23 mouse cellular contexts compared by ENCODE assay signal in the genomic region with DNA sequence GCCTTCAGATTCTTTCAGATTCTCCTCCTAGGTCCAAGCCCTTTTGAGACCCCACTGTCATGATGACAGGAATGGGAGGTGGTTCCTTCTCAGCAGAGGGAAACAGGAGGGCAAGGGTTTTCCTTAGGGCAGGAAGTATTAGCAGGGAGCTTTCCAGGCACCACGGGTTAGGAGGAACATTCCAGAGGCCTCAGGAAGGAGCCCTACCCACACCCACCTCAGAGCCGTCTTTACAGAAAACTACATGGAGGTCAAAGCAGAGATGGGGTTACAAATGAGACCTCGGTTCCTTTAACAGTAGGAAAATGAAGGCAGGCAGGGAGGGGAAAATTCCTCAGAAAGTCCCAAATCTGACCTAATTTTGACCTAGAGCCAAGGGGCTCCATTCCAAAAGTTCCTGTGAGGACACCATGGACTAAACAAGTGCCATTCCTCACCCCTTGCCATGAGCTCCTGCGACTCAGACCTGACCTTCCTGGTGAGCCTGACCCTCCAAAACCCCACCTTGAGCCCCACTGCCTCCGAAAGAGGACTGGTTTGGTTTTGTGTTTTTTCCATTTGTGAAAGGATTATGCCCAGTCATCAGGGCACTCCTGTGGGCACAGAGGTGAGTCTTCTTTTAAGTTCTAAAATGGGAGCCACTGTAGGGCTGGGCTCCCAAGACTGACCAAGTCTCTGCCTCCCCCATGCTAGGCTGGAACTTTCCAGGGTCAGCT. TPM values are rescaled to one million over a fixed set of nuclear protein-coding genes. Genes with fewer than 3 reads are reported as not detected.
DNase-seq lines count a peak whose midpoint lies in the region; TF ChIP-seq lines count a peak whose summit lies in the region.
"Had no signal": no experiment of that assay in that cellular context is flagged by ENCODE, and none has a peak within 500 bp of the region (broad histone marks: within the 10 kb centered on the region; RNA-seq: fewer than 3 reads in every experiment).

No protein-coding gene starts in this region.

- H3K4me1 ChIP-seq in cortical plate, adult 2 months (ENCODE audit: control insufficient read depth, insufficient read depth, low read length): no peaks in the 10 kb centered on the region
- H3K4me1 ChIP-seq: lung, embryonic 15.5 days had no signal

- H3K27ac ChIP-seq in cortical plate, adult 2 months (ENCODE audit: insufficient read depth, low read length): peak overlapping the region; percentile 72; the same call in 1 of the 2 replicates
- H3K27ac ChIP-seq: embryonic facial prominence, embryonic 13.5 days; hindbrain, postnatal 0 days; lung, embryonic 15.5 days had no signal

- H3K4me3 ChIP-seq in cortical plate, adult 2 months (ENCODE audit: insufficient read depth, low read length): no peak overlapping the region
- H3K4me3 ChIP-seq: embryonic facial prominence, embryonic 13.5 days; lung, embryonic 15.5 days had no signal

- no peak for TF ChIP-seq POLR2A in cortical plate, adult 2 months (IDR thresholded peaks at IDR 0.05; ENCODE audit: extremely low read depth, insufficient read depth, low read length)

- TF ChIP-seq CTCF in cortical plate, adult 2 months (IDR thresholded peaks at IDR 0.05; ENCODE audit: extremely low read depth, insufficient read depth, low read length): no peak

- peak; percentile 44 for DNase-seq in gastrocnemius, postnatal 10 days
- DNase-seq in gastrocnemius, postnatal 4 days (ENCODE audit: low spot score in 2 of 2): no peak
- DNase-seq in lung, postnatal 10 days: peak; percentile 79
- no peak for DNase-seq in lung, postnatal 4 days
- DNase-seq in cerebellum, adult 9-10 months: no peak
- no peak for DNase-seq in spleen, postnatal 36 days (ENCODE audit: low spot score in 2 of 2)
- DNase-seq: cerebellum, adult 2 months; forebrain, postnatal 0 days; kidney, adult 18-20 months; kidney, postnatal 4 days; left cerebral cortex, postnatal 4 days; right cerebral cortex, adult 18-20 months; thymus, adult 18-20 months had no signal

RNA-seq across cellular contexts. Expression of gene Snx33, which starts 12.3 kb away (rescaled TPM):
- 1 to 10 TPM; 7.0 to 9.3 TPM for total RNA-seq in gastrocnemius, postnatal 10 days (2021)
- total RNA-seq in gastrocnemius, postnatal 4 days (2021): 10 to 100 TPM; 10.4 to 11.2 TPM
- polyA plus RNA-seq in cortical plate, adult 2 months (2012; rRNA removed): 6.4 and 7.4 TPM in 2 replicates

RNA-seq across cellular contexts. Expression of gene Imp3, which starts 21.4 kb away (rescaled TPM):
- total RNA-seq in gastrocnemius, postnatal 10 days (2021): 10 to 100 TPM; 43.0 to 46.6 TPM
- 10 to 100 TPM; 50.3 to 53.7 TPM for total RNA-seq in gastrocnemius, postnatal 4 days (2021)
- 84.9 and 86.0 TPM in 2 replicates for polyA plus RNA-seq in cortical plate, adult 2 months (2012; rRNA removed)

RNA-seq across cellular contexts. Expression of gene Snupn, which starts 34.8 kb away (rescaled TPM):
- total RNA-seq in gastrocnemius, postnatal 10 days (2021): 1 to 10 TPM; 6.4 to 6.8 TPM
- 1 to 10 TPM; 8.0 to 8.6 TPM for total RNA-seq in gastrocnemius, postnatal 4 days (2021)
- 15.7 and 16.0 TPM in 2 replicates for polyA plus RNA-seq in cortical plate, adult 2 months (2012; rRNA removed)

RNA-seq across cellular contexts. Expression of gene Cspg4, which starts 51.0 kb away (rescaled TPM):
- total RNA-seq in gastrocnemius, postnatal 10 days (2021): 10 to 100 TPM; 22.0 to 31.7 TPM
- 10 to 100 TPM; 44.4 to 46.1 TPM for total RNA-seq in gastrocnemius, postnatal 4 days (2021)
- 12.5 and 13.3 TPM in 2 replicates for polyA plus RNA-seq in cortical plate, adult 2 months (2012; rRNA removed)
- total RNA-seq: common myeloid progenitor, adult 5-6 weeks; granulocyte monocyte progenitor cell, adult 5-6 weeks had no signal

RNA-seq across cellular contexts. Expression of gene Odf3l1, which starts 51.4 kb away (rescaled TPM):
- total RNA-seq in gastrocnemius, postnatal 10 days (2021): under 1 TPM; 0.72 to 0.82 TPM
- total RNA-seq in gastrocnemius, postnatal 4 days (2021): 1 to 10 TPM; 1.1 to 1.6 TPM
- polyA plus RNA-seq in cortical plate, adult 2 months (2012; rRNA removed): 0.11 and 0.38 TPM in 2 replicates
- total RNA-seq: common myeloid progenitor, adult 5-6 weeks; ES-E14; forebrain, postnatal 0 days; granulocyte monocyte progenitor cell, adult 5-6 weeks; heart, postnatal 36 days; left cerebral cortex, postnatal 4 days; midbrain, postnatal 0 days had no signal
- polyA plus RNA-seq: liver, embryonic 11.5 days had no signal

Comparison
In these comparisons a context has a peak if more than half of its experiments do, and no peak if none do; other contexts are left out.
1. DNase-seq: peak in gastrocnemius, postnatal 10 days (single experiment) and lung, postnatal 10 days (single experiment); none in gastrocnemius, postnatal 4 days (0 of 2), lung, postnatal 4 days (0 of 2), cerebellum, adult 9-10 months (single experiment) and spleen, postnatal 36 days (0 of 2).